Mouse (Mus musculus) stomach, embryonic 14.5 days (tissue): ENCODE data around the gene Grid1. TPM values are rescaled to one million over a fixed set of nuclear protein-coding genes. Genes with fewer than 3 reads are reported as not detected.

ENCODE experiments used
- ATAC-seq: fragments of 200-750 bp; cut with Nextera tagmentation; 2 replicates; pipeline ENCODE4 v1.8.0; 2017; ENCODE audit warnings: low read depth, moderate TSS enrichment; ENCODE audit not compliant: insufficient number of reproducible peaks, insufficient read depth, low FRiP score
- H3K27ac ChIP-seq: fragments of 300-500 bp; sonication (generic); 2 replicates; pipeline ENCODE4 v1.5.1; 2014; ENCODE audit warnings: mild to moderate bottlenecking, low read length, moderate library complexity, mixed read lengths
- H3K27me3 ChIP-seq: fragments of 300-500 bp; sonication (generic); 2 replicates; pipeline ENCODE4 v1.6.1; 2014; ENCODE audit warnings: low read length, control low read depth, mixed read lengths; ENCODE audit not compliant: control insufficient read depth, insufficient read depth
- H3K36me3 ChIP-seq: fragments of 300-500 bp; sonication (generic); 2 replicates; pipeline ENCODE4 v1.6.1; 2014; ENCODE audit warnings: mild to moderate bottlenecking, control low read depth, low read length, moderate library complexity, mixed read lengths; ENCODE audit not compliant: control insufficient read depth, insufficient read depth
- H3K4me1 ChIP-seq: fragments of 300-500 bp; sonication (generic); 2 replicates; pipeline ENCODE4 v1.6.1; 2014; ENCODE audit warnings: low read length, control low read depth, mixed read lengths; ENCODE audit not compliant: control insufficient read depth, insufficient read depth
- H3K4me2 ChIP-seq: fragments of 300-500 bp; sonication (generic); replicated peaks from 2 replicates; pipeline ENCODE4 v1.6.1; 2014; ENCODE audit warnings: low read depth, low read length, control low read depth
- H3K4me3 ChIP-seq: fragments of 300-500 bp; sonication (generic); 2 replicates; pipeline ENCODE4 v1.5.1; 2014; ENCODE audit warnings: low read depth, low read length, control low read depth
- H3K9ac ChIP-seq: fragments of 300-500 bp; sonication (generic); replicated peaks from 2 replicates; pipeline ENCODE4 v1.6.1; 2014; ENCODE audit warnings: low read depth, mild to moderate bottlenecking, control low read depth, low read length, moderate library complexity, mixed read lengths
- H3K9me3 ChIP-seq: fragments of 300-500 bp; sonication (generic); 2 replicates; pipeline ENCODE4 v1.6.1; 2016; ENCODE audit warnings: low read depth, low read length, control low read depth; ENCODE audit not compliant: control insufficient read depth
- WGBS: fragments of 180-500 bp; shearing (Covaris S2); extraction: QIAGEN DNeasy Blood & Tissue Kit; methylation state at CpG from one replicate; pipeline ENCODE4 v1.1.7; 2014; 5-methylcytosine and 5-hydroxymethylcytosine counted together
- polyA plus RNA-seq: library from polyadenylated mRNA; unstranded; fragments of >200 nt; fragmentation: Nextera tagmentation; extraction: Ambion mirVana; gene quantifications from 2 replicates; pipeline ENCODE4 v1.2.1, GENCODE M21; 2014

Gene Grid1
- polyA plus RNA-seq, 1 experiment from 2014 or later = 1.1 TPM

- H3K4me1 ChIP-seq = no peaks in the 10 kb centered on the region
- ATAC-seq = no peak
- H3K9ac ChIP-seq = no peak overlapping the region
- H3K9me3 ChIP-seq = no peaks in the 10 kb centered on the region
- H3K27ac ChIP-seq = no peak overlapping the region
- H3K27me3 ChIP-seq = no peaks in the 10 kb centered on the region
- WGBS = 49% methylated on average over 7 of the region's 7 CpGs
- no peak overlapping the region for H3K4me2 ChIP-seq
- no peak overlapping the region for H3K4me3 ChIP-seq
- no peaks in the 10 kb centered on the region for H3K36me3 ChIP-seq
Measured at GRCm38 (mm10) chr14:35358136-35358821, 538.4 kb downstream of the Grid1 start.

- H3K4me3 ChIP-seq = no peak overlapping the region
- H3K27me3 ChIP-seq = no peaks in the 10 kb centered on the region
- H3K4me2 ChIP-seq = no peak overlapping the region
- no peak overlapping the region for H3K9ac ChIP-seq
- H3K27ac ChIP-seq = no peak overlapping the region
- ATAC-seq = no peak
- H3K36me3 ChIP-seq = no peaks in the 10 kb centered on the region
- 82% methylated on average over 8 of the region's 8 CpGs for WGBS
- H3K9me3 ChIP-seq = no peaks in the 10 kb centered on the region
- no peaks in the 10 kb centered on the region for H3K4me1 ChIP-seq
Measured at GRCm38 (mm10) chr14:35365177-35365944, 545.5 kb downstream of the Grid1 start.

- WGBS = 85% methylated on average over 3 of the region's 3 CpGs
- no peaks in the 10 kb centered on the region for H3K27me3 ChIP-seq
Measured at GRCm38 (mm10) chr14:35374374-35374773, 554.5 kb downstream of the Grid1 start.

GRCm38 (mm10) chr14:35393591-35393990 lies 573.7 kb downstream of the Grid1 start:
- no peaks in the 10 kb centered on the region for H3K4me1 ChIP-seq
- no peak overlapping the region for H3K4me2 ChIP-seq
- no peak overlapping the region for H3K27ac ChIP-seq
- no peaks in the 10 kb centered on the region for H3K36me3 ChIP-seq
- no peaks in the 10 kb centered on the region for H3K27me3 ChIP-seq
- WGBS = 84% methylated on average over 4 of the region's 4 CpGs
- ATAC-seq = no peak
- H3K9ac ChIP-seq = no peak overlapping the region
- H3K4me3 ChIP-seq = no peak overlapping the region
- H3K9me3 ChIP-seq = no peaks in the 10 kb centered on the region

More at GRCm38 (mm10) chr14:35374374-35374773, 554.5 kb downstream of the Grid1 start:
- Histone ChIP-seq H3K36me3 (no peaks in the 10 kb centered on the region), H3K27ac (no peak overlapping the region), H3K9ac (no peak overlapping the region), H3K9me3 (no peaks in the 10 kb centered on the region), H3K4me2 (no peak overlapping the region), H3K4me3 (no peak overlapping the region), H3K4me1 (no peaks in the 10 kb centered on the region)
- no peak for ATAC-seq

GRCm38 (mm10) chr14:35404249-35404908 lies 584.5 kb downstream of the Grid1 start:
- Histone ChIP-seq H3K4me1 (no peaks in the 10 kb centered on the region), H3K9ac (no peak overlapping the region), H3K4me2 (no peak overlapping the region), H3K36me3 (no peaks in the 10 kb centered on the region), H3K27ac (no peak overlapping the region), H3K9me3 (no peaks in the 10 kb centered on the region), H3K27me3 (no peaks in the 10 kb centered on the region), H3K4me3 (no peak overlapping the region)
- no peak for ATAC-seq
- WGBS = 74% methylated on average over 3 of the region's 3 CpGs

GRCm38 (mm10) chr14:35430259-35430658 lies 610.4 kb downstream of the Grid1 start:
- H3K4me3 ChIP-seq = no peak overlapping the region
- 81% methylated on average over 2 of the region's 2 CpGs for WGBS

GRCm38 (mm10) chr14:35453702-35454101 lies 633.8 kb downstream of the Grid1 start:
- no peak for ATAC-seq
- Histone ChIP-seq H3K9ac (no peak overlapping the region), H3K27me3 (no peaks in the 10 kb centered on the region), H3K9me3 (no peaks in the 10 kb centered on the region), H3K4me3 (no peak overlapping the region), H3K4me2 (no peak overlapping the region), H3K4me1 (no peaks in the 10 kb centered on the region), H3K36me3 (no peaks in the 10 kb centered on the region), H3K27ac (no peak overlapping the region)
- WGBS = 84% methylated on average over 7 of the region's 7 CpGs

More at GRCm38 (mm10) chr14:35430259-35430658, 610.4 kb downstream of the Grid1 start:
- Histone ChIP-seq H3K4me1 (no peaks in the 10 kb centered on the region), H3K36me3 (no peaks in the 10 kb centered on the region), H3K9me3 (no peaks in the 10 kb centered on the region), H3K9ac (no peak overlapping the region), H3K27me3 (no peaks in the 10 kb centered on the region), H3K27ac (no peak overlapping the region), H3K4me2 (no peak overlapping the region)
- no peak for ATAC-seq

- H3K36me3 ChIP-seq = no peaks in the 10 kb centered on the region
- 70% methylated on average over 6 of the region's 6 CpGs for WGBS
- no peak for ATAC-seq
Measured at GRCm38 (mm10) chr14:35468254-35468653, 648.3 kb downstream of the Grid1 start.

More at GRCm38 (mm10) chr14:35468254-35468653, 648.3 kb downstream of the Grid1 start:
- no peaks in the 10 kb centered on the region for H3K9me3 ChIP-seq
- no peaks in the 10 kb centered on the region for H3K27me3 ChIP-seq
- H3K4me2 ChIP-seq = no peak overlapping the region
- no peaks in the 10 kb centered on the region for H3K4me1 ChIP-seq
- no peak overlapping the region for H3K4me3 ChIP-seq
- no peak overlapping the region for H3K27ac ChIP-seq
- no peak overlapping the region for H3K9ac ChIP-seq
